Mouse (Mus musculus) bone marrow macrophage, adult 2 months (primary cell): ENCODE results near the gene Cst3.

ENCODE experiments used
- CTCF ChIP-seq: IDR thresholded peaks from 2 replicates; pipeline ENCODE4 v1.5.1; 2012; ENCODE audit warnings: low read depth, mild to moderate bottlenecking, low read length, moderate library complexity
- POLR2A ChIP-seq: IDR thresholded peaks from 2 replicates; pipeline ENCODE4 v1.6.1; 2012; ENCODE audit warnings: mild to moderate bottlenecking, low read depth, low read length, borderline replicate concordance

- no peak for TF ChIP-seq CTCF
- TF ChIP-seq POLR2A, result no peak
Measured at GRCm38 (mm10) chr2:148896219-148896618, 20.7 kb upstream of the Cst3 start.
